Mouse (Mus musculus) cerebellum, adult 2 months (tissue): ENCODE results near the gene Sfmbt2. TPM values are rescaled to one million over a fixed set of nuclear protein-coding genes. Genes with fewer than 3 reads are reported as not detected.

Source experiments
- DNase-seq, 2 experiments: peaks; one replicate each; pipeline ENCODE4 v3.0.0; 2021
- H3K27ac ChIP-seq: fragments of 200-500 bp; 2 replicates; pipeline ENCODE4 v1.5.1; 2012; ENCODE audit warnings: low read length, control low read depth, inconsistent platforms; ENCODE audit not compliant: insufficient read depth
- H3K27me3 ChIP-seq: fragments of 200-500 bp; 2 replicates; pipeline ENCODE4 v1.6.1; 2012; ENCODE audit warnings: inconsistent platforms, mild to moderate bottlenecking, low read length, moderate library complexity; ENCODE audit not compliant: control insufficient read depth, insufficient read depth
- H3K4me1 ChIP-seq: fragments of 200-500 bp; 2 replicates; pipeline ENCODE4 v1.6.1; 2011; ENCODE audit warnings: low read length; ENCODE audit not compliant: control insufficient read depth, insufficient read depth
- H3K4me3 ChIP-seq: fragments of 200-500 bp; replicated peaks from 2 replicates; pipeline ENCODE3; 2011; ENCODE audit warnings: mild to moderate bottlenecking, low read depth, low read length, control low read depth; ENCODE audit not compliant: insufficient read depth
- CTCF ChIP-seq: fragments of 200-500 bp; IDR thresholded peaks from 2 replicates; pipeline ENCODE4 v1.5.1; 2011; ENCODE audit warnings: low read depth, mild to moderate bottlenecking, control low read depth, low read length, moderate library complexity, borderline replicate concordance; ENCODE audit not compliant: insufficient read depth
- POLR2A ChIP-seq: fragments of 200-500 bp; IDR thresholded peaks from 2 replicates; pipeline ENCODE4 v1.6.1; 2011; ENCODE audit warnings: low read length, control low read depth, borderline replicate concordance; ENCODE audit not compliant: insufficient read depth
- WGBS: fragments of 180-500 bp; shearing (Covaris S2); methylation state at CpG from one replicate; pipeline ENCODE4 v1.1.7; 2018; 5-methylcytosine and 5-hydroxymethylcytosine counted together
- polyA plus RNA-seq: library from polyadenylated mRNA; depleted of rRNA; stranded (reverse); fragments of >200 nt; gene quantifications from 2 replicates; pipeline ENCODE4 v1.2.3, GENCODE M21; 2012

Sfmbt2 gene
- polyA plus RNA-seq, 1 experiment: 2.3 TPM

- Histone ChIP-seq H3K4me3 (no peak overlapping the region), H3K4me1 (no peaks in the 10 kb centered on the region), H3K27me3 (no peaks in the 10 kb centered on the region), H3K27ac (no peak overlapping the region)
- DNase-seq: no peak
- WGBS: 24% methylated on average over 7 of the region's 7 CpGs
- TF ChIP-seq POLR2A (no peak), CTCF (no peak)
Measured at GRCm38 (mm10) chr2:10525622-10526021, 155.3 kb downstream of the Sfmbt2 start.

- WGBS: 94% methylated on average over 4 of the region's 4 CpGs
- Histone ChIP-seq H3K27me3 (no peaks in the 10 kb centered on the region), H3K4me3 (no peak overlapping the region), H3K27ac (no peak overlapping the region), H3K4me1 (no peaks in the 10 kb centered on the region)
- TF ChIP-seq POLR2A (no peak), CTCF (no peak)
- no peak for DNase-seq
Measured at GRCm38 (mm10) chr2:10541762-10542161, 171.5 kb downstream of the Sfmbt2 start.

- H3K4me1 ChIP-seq: no peaks in the 10 kb centered on the region
- WGBS: 53% methylated on average over 7 of the region's 7 CpGs
- H3K27me3 ChIP-seq: no peaks in the 10 kb centered on the region
- TF ChIP-seq POLR2A (no peak), CTCF (no peak)
- DNase-seq: no peak
- H3K27ac ChIP-seq: no peak overlapping the region
- no peak overlapping the region for H3K4me3 ChIP-seq
Measured at GRCm38 (mm10) chr2:10542388-10542787, 172.1 kb downstream of the Sfmbt2 start.

GRCm38 (mm10) chr2:10558816-10559215 lies 188.5 kb downstream of the Sfmbt2 start:
- Histone ChIP-seq H3K4me3 (no peak overlapping the region), H3K4me1 (peaks cover 5% of the 10 kb centered on the region), H3K27ac (no peak overlapping the region), H3K27me3 (no peaks in the 10 kb centered on the region; the same call in 1 of the 2 replicates)
- TF ChIP-seq POLR2A (no peak), CTCF (no peak)
- DNase-seq: peak; percentile 20 to 46
- 13% methylated on average over 1 of the region's 1 CpGs for WGBS

- TF ChIP-seq POLR2A (no peak), CTCF (no peak)
- 89% methylated on average over 3 of the region's 3 CpGs for WGBS
- Histone ChIP-seq H3K27me3 (no peaks in the 10 kb centered on the region; the same call in 1 of the 2 replicates), H3K4me3 (no peak overlapping the region), H3K27ac (no peak overlapping the region), H3K4me1 (no peaks in the 10 kb centered on the region; the same call in 1 of the 2 replicates)
- DNase-seq: no peak
Measured at GRCm38 (mm10) chr2:10565491-10565890, 195.2 kb downstream of the Sfmbt2 start.

- no peak for TF ChIP-seq CTCF
- TF ChIP-seq POLR2A: no peak
- Histone ChIP-seq H3K27ac (no peak overlapping the region), H3K4me1 (no peaks in the 10 kb centered on the region; the same call in 1 of the 2 replicates), H3K27me3 (no peaks in the 10 kb centered on the region), H3K4me3 (no peak overlapping the region)
- WGBS: 14% methylated on average over 6 of the region's 6 CpGs
- DNase-seq: no peak
Measured at GRCm38 (mm10) chr2:10569392-10569791, 199.1 kb downstream of the Sfmbt2 start.

GRCm38 (mm10) chr2:10572311-10572710 lies 202.0 kb downstream of the Sfmbt2 start:
- WGBS: 92% methylated on average over 4 of the region's 4 CpGs
- Histone ChIP-seq H3K27ac (no peak overlapping the region), H3K4me1 (no peaks in the 10 kb centered on the region; the same call in 1 of the 2 replicates), H3K4me3 (no peak overlapping the region), H3K27me3 (no peaks in the 10 kb centered on the region)
- no peak for DNase-seq
- TF ChIP-seq POLR2A (no peak), CTCF (no peak)

- no peak for DNase-seq
- Histone ChIP-seq H3K4me3 (no peak overlapping the region), H3K27me3 (no peaks in the 10 kb centered on the region), H3K4me1 (no peaks in the 10 kb centered on the region), H3K27ac (no peak overlapping the region)
- WGBS: 78% methylated on average over 3 of the region's 3 CpGs
- TF ChIP-seq POLR2A (no peak), CTCF (no peak)
Measured at GRCm38 (mm10) chr2:10575962-10576740, 205.8 kb downstream of the Sfmbt2 start.
